Mouse (Mus musculus) adrenal gland, postnatal 4 days (tissue): ENCODE measurements at regions not wholly inside any gene's neighbourhood (a gene's known extent, or its start where the extent isn't known, plus 50 kb on each side); places are given as distances from the start of the nearest gene placed in this dataset.
"Not testable (repeated sequence)": the region's sequence is repeated elsewhere in the genome, so short reads cannot be mapped to it uniquely, and the experiment has no call there.

Source experiments
- DNase-seq, 2 experiments: peaks; one replicate each; pipeline ENCODE4 v3.0.0; 2021 to 2022; ENCODE audit warnings: low spot score in 2 of 2, mixed read lengths in 2 of 2

DNA sequence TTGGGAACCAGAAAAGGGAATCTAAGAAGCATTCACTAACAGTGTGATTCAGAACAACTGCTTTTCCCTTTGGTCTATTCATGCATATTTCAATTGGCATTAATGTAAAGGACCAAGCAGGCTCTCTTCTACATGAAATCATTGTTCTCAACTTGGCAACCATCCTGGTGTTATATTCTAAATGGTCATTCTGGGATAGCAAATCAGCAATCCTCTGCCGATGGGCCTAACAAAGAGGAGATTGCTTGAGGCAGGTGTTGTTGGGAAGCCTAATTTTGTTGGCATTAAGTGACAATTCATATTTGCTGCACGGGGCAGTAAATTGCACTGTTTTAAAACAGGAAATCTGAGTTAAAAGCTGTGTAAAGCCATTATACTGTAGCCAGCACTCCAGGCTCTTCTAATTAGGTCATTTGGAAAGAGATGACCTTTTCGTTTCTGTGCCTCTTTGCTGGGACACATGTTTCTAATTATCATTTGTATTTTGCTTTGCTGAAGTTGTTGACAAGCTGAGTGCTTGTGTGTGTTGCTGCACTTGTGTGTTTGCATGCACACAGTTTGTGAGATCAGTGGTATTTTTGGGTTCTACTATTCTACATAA lies 275.4 kb downstream of the Cetn3 start:
- no peak for DNase-seq

DNA sequence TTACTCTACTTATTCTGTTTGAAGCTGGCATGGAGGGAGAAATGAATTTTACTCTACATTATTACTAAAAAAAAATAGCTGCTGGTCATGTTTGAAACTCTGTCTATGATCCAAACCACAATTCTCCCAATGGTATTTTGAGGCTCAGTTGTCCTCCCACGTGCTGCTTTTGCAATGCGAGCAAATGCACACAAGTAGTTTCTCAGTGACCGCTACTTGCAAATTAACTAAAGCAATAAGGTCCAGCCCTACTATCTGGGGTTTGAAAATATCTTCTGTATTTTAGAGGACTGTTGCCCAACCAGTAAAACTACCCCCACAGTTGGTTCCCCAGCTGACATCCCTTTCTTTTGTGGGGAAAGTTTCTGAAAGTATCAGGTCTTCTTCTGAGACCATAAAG lies 276.0 kb downstream of the Cetn3 start:
- no peak for DNase-seq

GRCm38 (mm10) chr13:82059498-82059897 lies 276.6 kb downstream of the Cetn3 start:
- DNase-seq, result peak in 1 of 2 experiments; percentile 4

GRCm38 (mm10) chr13:82063880-82064279 lies 281.0 kb downstream of the Cetn3 start:
- not testable (repeated sequence) for DNase-seq

DNA sequence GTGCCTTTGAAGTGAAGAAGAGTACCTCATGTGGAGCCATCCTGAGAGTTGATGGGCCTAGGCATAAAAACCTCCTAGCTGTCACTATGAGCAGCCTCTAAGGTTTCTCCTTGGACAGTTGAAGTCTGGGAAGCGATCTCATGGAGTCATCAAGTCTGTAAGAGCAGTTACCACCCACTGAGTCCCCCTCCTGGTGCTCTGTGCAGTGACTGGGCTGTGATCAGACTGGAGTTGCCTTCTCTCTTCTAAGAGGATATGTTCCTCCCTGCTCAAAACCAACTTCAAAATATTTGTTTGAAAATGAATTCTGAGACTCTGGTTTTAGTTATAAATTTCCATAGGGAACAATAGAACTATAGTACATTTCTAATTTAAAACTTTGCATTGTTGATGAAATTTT lies 283.3 kb downstream of the Cetn3 start:
- DNase-seq, result no peak

DNA sequence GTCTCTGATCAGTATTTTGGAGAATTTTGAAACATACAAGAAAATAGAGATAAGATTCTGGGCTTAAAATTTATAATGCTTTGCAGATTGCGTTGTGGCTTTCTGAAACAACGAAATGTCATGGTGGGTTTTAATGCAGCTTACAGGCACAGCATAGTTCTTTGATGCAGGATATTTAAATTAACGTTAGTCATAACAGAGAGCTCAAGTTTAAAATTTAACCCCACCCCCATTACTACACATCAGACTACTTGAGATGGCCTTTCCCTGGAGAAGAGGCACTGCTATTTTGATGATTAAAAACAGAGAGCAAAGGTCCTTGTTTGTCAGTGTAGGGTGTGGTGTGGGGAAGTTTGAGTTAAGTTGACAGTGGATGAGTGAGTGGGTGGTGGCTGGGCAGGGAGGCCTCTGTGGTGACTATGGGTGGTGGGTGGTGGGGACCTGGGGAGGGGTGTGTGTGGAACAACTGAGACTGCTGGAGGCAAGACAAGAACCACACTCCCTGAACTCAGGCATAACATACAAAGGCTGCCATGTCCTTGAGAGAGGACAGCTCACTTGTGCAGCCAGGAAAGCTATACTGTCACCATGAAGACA lies 283.9 kb downstream of the Cetn3 start:
- no peak for DNase-seq

- DNase-seq, result no peak
Measured at GRCm38 (mm10) chr13:82072449-82072848, 289.6 kb downstream of the Cetn3 start.

DNA sequence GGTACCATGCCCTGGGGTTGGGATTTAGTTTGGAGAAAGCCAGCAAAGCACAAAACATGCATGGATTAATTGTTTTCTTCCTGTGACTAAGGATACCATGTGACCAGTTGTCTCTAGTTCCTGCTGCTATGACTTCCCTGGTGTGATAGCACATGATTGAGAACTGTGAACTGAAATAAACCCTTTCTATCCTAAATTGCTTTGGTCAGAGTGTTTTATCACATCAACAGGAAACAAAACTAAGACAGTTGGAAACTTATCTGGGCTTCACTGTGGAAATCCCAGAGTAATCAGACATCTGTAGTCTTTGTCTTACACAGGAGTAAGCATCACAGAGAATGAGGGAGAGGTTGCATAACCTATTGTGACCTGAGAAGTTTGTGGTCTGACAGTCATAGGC lies 290.5 kb downstream of the Cetn3 start:
- DNase-seq, result no peak

GRCm38 (mm10) chr13:82081375-82081774 lies 298.5 kb downstream of the Cetn3 start:
- no peak for DNase-seq

- no peak for DNase-seq
Measured at GRCm38 (mm10) chr13:82087635-82088034, 304.8 kb downstream of the Cetn3 start.

DNA sequence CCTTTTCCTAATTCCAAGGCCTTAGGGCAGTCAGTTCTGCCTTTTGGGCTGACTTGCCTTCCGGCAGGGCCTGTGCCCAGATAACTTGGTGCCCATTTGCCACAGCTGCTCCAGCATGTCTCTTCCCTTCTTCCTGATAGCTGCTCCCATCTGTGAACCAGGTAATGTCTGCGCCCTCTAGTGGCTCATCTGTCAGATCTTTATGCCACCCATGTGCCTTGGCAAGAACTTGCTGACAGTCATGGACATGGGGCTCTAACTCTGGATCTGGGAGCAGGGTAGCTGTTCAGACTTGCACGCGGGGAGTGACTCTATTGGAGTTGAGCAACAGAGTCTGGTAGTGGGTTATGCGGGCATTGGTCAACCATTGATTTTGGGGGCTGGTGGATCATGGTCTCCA lies 309.3 kb downstream of the Cetn3 start:
- DNase-seq, result peak in 1 of 2 experiments; percentile 3

DNA sequence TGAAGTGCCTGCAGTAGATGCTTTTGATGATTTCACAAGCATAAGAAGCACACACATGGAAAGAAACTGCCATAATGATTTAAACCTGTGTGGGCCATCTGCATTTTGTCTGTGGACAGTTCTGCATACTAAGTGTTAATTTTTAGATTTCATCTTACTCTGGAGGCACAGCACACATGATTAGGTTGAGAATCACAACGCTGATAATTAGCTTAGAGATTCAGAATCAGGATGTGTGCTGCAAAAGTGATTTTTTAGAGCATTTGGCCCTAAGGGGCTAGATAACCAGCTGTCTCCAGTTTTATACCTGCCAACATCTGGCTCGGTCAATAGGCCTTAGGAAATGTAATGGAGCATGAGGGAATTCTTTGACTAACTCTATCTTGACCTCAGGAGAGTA lies 323.2 kb downstream of the Cetn3 start:
- DNase-seq, result no peak

GRCm38 (mm10) chr13:82129777-82130735 lies 347.2 kb downstream of the Cetn3 start:
- DNase-seq, result no peak
